Mouse (Mus musculus): ENCODE data around the gene Ppm1j.

- TF ChIP-seq POLR2A (IDR thresholded peaks at IDR 0.05; ENCODE audit: insufficient read length, low read depth) = no peak
- TF ChIP-seq USF1 (IDR thresholded peaks at IDR 0.05; ENCODE audit: low read depth) = no peak
- TF ChIP-seq MAX (IDR thresholded peaks at IDR 0.05; ENCODE audit: low read depth) = no peak
- no peak for TF ChIP-seq MYOG (IDR thresholded peaks at IDR 0.05; ENCODE audit: control insufficient read depth in 1 of 3, insufficient read depth in 1 of 3, insufficient read length in 2 of 3, low read depth in 2 of 3)
- no peak for TF ChIP-seq REST (IDR thresholded peaks at IDR 0.05; ENCODE audit: insufficient read depth, insufficient read length)
Measured at GRCm38 (mm10) chr3:104770918-104771317, 9.9 kb upstream of the Ppm1j start.

Data from myocyte (in vitro differentiated cells).